Mouse (Mus musculus) 3134 (cell line): ENCODE measurements around the gene Dpp8.
"Not testable (repeated sequence)": the region's sequence is repeated elsewhere in the genome, so short reads cannot be mapped to it uniquely, and the experiment has no call there.

ENCODE experiments used
- DNase-seq: peaks from one replicate; pipeline ENCODE4 v3.0.0-alpha.2; 2011; ENCODE audit warnings: low spot score; ENCODE audit not compliant: insufficient read length; ENCODE audit errors: extremely low read depth

Gene Dpp8

DNA sequence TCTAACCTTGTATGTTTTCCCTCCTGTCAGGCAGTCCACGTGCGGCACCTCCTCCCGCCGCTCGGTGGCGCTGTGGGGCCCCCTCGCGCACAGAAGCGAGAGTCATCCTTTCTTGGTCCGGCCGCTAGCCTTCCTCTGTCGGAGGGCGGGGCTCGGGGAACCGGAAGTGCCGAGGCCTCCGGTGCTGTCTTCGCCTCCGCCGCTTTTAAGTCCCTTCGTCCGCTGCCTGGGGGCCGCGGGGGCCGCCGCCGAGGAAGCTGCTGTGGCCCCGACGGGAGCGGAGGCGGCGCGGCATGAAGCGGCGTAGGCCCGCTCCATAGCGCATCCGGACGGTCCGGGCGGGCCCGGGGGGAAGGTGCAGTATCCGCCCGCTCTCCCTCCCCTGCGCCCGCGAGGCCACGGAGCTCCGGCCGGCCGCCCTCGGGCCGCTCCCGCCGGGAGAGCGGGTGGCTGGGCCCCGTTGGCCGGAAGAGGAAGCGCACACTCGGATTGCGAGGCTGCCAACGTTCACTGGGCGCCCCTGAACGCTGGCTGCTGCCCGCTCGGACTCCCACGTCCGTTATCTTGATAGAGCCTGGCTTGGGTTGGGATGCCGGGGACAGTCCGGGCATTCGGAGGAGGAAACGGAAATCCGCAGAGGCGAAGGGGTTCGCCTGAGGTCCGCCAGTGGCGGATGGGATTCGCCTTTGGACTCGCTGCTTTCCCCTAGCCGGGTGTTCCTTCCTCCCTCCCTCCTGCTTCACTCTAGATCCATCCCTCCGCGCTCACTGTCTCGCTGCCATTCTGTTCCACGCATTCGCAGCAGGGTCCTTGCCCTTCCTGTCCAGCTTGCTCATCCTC lies at the start of gene Dpp8:
Gene Dpp8, plus strand, starts transcription at position 146 of the 840 bp plus-strand sequence.
- DNase-seq, result peak; percentile 95

DNA sequence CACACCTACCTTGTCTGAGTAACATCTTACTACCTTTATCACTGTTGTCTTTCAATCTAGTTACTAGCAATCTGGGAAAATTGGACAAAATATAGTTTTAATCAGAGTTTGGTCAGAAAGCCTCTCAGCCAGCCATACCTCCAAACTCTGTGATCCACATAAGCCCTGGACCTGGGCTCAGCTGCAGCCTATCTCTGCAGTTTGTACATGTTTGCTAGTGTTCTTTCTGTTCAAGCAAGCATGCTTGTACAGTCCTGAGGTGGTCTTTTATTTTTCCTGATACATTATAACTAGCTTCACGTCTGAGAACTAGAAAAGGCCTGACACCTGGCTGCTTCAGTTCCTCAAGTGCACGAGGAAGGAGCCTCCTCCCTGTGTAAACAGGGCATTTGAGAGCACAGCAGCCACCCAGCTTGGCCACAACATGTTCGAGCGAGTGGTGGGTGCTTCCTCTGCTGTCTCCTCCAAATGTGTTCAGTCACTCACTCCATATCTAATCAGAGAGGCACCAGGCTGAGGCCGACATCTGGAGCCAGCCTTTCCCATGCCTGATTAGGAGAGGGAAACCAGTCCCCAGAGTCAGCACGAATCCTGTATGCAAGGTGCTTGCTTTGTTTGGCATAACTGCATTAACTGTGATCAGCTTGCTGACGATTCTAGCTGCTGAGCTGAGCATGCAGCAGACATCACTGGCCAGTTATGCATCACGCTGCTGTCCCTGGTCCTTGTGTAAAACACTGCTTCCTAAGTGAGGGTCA lies 47.0 kb upstream of the Dpp8 start:
- DNase-seq, result no peak

DNA sequence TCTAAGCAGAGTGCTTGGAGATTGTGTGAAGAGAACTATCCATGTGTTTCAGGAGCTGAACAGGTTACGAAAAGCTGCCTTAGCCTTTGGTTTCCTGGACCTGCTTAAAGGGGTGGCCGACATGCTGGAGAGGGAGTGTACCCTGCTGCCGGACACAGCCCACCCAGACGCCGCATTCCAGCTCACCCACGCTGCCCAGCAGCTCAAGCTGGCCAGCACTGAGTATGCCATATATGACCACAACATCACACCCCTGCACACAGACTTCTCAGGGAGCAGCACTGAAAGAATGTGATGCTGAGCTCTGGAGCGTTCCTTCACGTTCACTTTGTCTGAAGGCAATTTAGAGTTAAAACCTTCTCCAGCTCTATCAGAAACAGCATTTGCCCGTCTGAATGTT lies 46.4 kb upstream of the Dpp8 start:
- no peak for DNase-seq

GRCm38 (mm10) chr9:64987651-64988050 lies 44.6 kb upstream of the Dpp8 start:
- no peak for DNase-seq

DNA sequence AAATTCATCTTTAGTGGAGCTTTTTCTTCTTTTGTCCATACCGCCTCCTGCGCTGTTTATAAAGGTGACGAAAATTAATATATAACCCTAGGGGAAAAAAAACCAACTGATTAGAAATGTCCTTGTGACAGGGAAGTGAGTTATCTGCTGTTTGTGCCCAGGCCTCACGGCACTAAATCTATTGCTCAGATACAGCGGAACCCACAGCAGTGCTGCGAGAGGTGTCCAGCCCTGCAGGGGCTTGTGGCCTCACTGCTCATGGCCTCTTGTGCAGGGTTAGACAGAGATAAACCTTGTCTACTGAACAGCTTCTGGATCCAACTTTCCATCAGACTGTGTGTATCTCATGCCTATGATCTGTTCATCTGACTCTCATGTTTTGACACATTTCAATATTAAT lies 43.8 kb upstream of the Dpp8 start:
- no peak for DNase-seq

GRCm38 (mm10) chr9:64990291-64990690 lies 41.9 kb upstream of the Dpp8 start:
- DNase-seq, result no peak

- not testable (repeated sequence) for DNase-seq
Measured at GRCm38 (mm10) chr9:64995464-64995863, 36.8 kb upstream of the Dpp8 start.

GRCm38 (mm10) chr9:65001481-65001880 lies 30.7 kb upstream of the Dpp8 start:
- DNase-seq, result no peak

DNA sequence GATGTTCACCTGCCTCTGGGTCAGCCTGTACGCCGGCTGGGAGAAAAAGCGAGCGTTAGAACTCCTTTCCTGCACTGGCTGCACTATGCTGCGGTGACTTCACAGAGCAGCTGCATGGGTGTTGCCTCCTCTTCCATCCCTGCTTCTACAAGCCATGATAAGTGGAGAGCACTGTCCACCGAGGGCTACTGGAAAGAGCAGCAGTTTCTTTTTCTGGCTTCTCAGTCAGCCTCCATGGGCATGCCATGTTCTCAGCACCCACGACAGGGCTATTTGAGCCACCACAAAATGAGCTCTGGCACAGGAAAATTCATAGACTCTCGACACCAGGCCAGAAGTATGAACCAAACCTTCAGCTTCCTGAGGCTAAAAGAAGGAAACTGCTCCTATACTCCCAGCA lies 26.5 kb upstream of the Dpp8 start:
- DNase-seq, result no peak

DNA sequence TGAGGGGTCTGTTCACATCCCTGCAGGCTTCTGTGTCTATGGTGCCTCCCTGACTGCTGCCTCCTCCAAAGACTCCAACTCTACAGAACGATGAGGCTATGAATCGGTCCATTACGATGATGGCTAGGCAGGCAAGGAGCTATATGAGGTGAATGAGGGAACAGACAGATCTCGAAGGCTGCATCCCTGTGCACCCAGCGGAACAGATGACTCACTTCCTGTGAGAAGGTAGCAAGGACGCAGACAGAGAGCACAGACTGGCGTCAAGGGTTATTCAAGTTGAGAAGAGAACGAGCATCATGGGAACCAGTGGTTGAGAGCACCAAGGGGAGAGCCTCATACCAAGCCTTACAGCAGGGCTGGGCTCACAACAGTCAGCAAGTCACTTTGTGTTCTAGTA lies 21.6 kb upstream of the Dpp8 start:
- no peak for DNase-seq

DNA sequence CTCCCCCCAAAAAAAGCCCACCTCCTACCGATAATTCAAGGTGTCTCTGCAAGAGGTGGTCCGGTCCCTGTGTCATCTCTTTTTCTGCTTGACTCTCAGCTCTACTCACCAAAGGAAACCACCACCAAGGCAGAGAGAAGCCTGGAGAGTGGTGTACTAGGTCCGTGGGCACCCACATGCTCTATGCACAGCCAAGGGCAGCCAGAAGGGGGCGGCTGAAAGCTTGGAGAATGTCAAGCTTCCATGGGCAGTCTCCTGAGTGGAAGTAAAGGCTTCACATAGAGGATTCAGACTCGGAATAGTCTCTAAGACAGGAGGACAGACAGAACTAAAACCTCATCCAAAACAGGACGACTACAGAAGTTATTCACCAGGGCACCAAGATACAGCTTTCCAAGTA lies 20.9 kb upstream of the Dpp8 start:
- no peak for DNase-seq

DNA sequence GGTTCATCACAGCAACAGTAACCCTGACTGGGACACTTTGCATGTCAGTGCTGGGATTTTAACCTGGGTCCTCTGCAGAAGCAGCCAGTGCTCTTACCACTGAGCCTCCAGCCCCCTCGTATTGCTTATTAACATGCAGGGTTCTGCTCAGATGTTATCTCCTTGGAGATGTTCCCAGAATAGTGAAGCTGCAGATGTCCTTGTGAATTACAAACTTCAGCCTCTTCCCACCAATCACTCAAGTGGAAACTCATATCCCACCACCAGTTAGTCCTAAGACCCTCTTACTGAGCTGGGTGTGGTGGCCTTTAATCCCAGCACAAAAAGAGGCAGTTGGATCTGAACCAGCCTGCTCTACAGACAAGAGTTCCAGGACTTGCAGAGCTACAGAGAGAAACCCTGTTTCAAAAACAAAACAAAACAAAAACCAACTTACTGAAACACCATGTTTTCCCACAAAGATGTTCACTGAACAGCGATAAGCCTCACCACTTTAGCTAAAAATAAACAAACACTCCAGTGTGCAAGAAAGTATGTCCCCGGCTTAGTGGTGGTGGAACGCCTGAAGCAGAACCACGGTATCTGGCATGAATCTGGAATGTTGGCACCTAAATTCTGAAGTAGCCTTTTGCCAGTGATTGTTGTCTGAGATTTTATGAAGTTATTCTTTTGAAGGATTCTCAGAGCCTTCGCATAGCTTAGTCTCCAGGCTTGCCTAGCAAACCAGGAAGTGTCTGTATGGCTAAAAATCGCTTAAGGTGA lies 16.6 kb upstream of the Dpp8 start:
- no peak for DNase-seq

GRCm38 (mm10) chr9:65016241-65016977 lies 15.8 kb upstream of the Dpp8 start:
- no peak for DNase-seq

DNA sequence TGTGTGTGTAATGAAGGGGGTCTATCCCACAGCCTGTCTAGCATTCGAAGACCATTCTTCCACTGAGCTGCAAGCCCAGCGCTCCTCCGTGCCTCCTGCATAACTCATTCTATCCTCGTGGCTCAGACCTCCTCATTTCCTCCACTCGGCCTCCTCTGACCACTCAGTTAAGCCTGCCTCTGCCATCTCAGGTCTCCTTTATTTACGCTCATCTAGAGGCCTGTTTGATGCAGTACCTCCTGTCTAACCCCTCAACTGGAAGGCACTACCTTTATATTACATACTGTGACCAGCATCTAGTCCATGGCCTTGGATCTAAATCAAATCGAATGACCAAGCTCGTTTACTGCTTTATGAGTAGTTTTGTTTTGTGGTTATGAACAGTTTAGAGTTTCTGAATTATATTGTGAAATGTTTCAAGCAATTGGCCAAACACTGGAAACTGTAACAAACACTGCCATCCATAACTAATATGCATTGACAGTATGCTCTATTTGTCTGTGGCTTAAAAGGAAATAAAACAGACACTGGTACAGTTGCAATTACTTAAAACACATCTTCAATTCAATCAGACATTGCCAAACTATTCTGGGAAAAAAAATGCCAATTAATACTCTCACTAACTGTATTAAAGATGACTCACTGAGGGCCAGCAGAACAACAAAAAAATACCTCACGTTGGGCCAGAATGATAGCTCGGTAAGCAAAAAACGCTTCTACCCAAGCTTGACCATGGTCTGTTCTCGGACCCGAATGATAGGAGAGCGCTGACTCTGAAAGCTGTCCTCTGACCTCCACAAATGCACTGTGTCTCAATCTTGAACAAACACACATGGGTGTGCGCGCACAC lies 15.0 kb upstream of the Dpp8 start:
- DNase-seq, result no peak

- DNase-seq, result no peak
Measured at GRCm38 (mm10) chr9:65017896-65018295, 14.3 kb upstream of the Dpp8 start.

- no peak for DNase-seq
Measured at GRCm38 (mm10) chr9:65018588-65019121, 13.6 kb upstream of the Dpp8 start.

DNA sequence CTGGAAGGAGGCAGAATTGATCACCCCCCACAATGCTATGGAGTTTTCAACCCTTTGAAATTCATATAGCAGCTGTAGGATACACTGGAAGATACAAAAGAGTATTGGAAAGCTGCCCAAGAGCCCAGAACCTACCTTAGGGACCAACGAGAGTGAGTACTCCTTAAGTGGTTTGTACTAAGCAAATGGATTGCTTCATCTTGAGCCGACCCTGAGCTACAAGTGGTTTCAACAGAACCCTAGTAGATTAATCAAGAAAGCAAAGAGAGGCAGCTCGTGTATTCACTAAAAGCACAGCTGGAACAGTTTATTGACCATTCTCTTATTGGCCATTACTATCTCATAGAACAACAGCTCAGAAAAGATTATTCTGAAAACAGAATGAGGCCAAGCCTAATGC lies 13.1 kb upstream of the Dpp8 start:
- no peak for DNase-seq

GRCm38 (mm10) chr9:65020128-65020527 lies 12.1 kb upstream of the Dpp8 start:
- no peak for DNase-seq
